Comparison of ENCODE assay signal across 8 mouse cellular contexts in the genomic region with DNA sequence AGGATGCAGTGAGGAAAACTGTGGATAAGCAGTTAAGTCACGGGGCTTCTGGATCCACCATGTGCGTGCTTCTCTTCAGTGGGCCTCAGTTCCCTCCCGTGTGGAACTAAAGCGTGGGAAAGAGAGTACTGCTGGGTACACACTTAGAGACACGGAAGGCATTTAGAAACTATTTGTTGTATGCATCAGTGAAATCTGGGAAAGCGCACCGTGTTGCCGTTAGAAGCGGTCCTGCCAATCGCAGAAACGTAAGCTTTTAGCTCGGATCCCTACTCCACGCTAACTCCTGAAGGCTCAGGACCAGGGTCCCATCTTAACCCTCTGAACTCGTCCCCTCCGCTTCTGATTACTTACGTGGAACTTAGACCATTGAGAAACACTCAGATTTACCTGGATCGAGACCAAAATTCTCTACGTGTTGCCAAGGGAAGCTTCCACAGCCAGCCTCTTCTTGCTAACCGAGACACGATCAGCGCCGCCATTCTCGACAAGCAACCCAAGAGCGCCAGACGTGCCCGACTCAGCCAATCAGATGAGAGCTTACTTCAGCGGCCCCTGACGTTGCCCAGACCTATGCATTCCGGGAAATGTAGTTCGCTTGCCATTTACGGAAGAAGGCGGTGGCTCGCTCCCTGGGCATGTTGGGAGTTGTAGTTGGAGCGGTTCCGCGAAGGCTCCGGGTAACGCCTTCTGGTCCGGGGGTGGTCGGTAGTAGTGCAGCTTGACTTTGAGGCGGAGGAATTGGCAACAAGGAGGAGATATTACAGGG. TPM values are rescaled to one million over a fixed set of nuclear protein-coding genes. Genes with fewer than 3 reads are reported as not detected.
DNase-seq lines count a peak whose midpoint lies in the region; ATAC-seq lines count a peak whose summit lies in the region.

Mrpl50 (minus strand) TSS at position 522 of the 769 bp plus-strand sequence.
Zfp189 (plus strand) TSS at position 605 of the 769 bp plus-strand sequence.

- peak; percentile 95 to 98 for DNase-seq in adrenal gland, adult (ENCODE audit: inconsistent age in 2 of 2, low spot score in 1 of 2)
- DNase-seq in embryo, embryonic 10.5 days (ENCODE audit: low spot score) = peak; percentile 98
- peak; percentile 91 for DNase-seq in gastrocnemius, postnatal 14 days
- peak; percentile 95 to 98 for DNase-seq in left cerebral cortex, postnatal 10 days (ENCODE audit: extremely low spot score in 1 of 2, low spot score in 2 of 2)
- DNase-seq in right cerebral cortex, postnatal 25 days = peak; percentile 94
- peak; percentile 89 for DNase-seq in urinary bladder, postnatal 4 days (ENCODE audit: low spot score in 2 of 2)

- peak; percentile 100 for ATAC-seq in inflammation-experienced regulatory T-cells, adult 6 months
- ATAC-seq in megakaryocyte-erythroid progenitor cell, adult 5-6 weeks (replicated peaks; ENCODE audit: low FRiP score, low TSS enrichment, poor library complexity, severe bottlenecking) = peak; percentile 98

- intact Hi-C loops in gastrocnemius, postnatal 14 days (cut with DNase I; ENCODE audit: low total_unique reads) = no loop called here
- intact Hi-C loops in left cerebral cortex, postnatal 10 days (cut with DNase I) = loop anchor here (5.0 kb wide), 1 partner anchor 107 kb away; no protein-coding TSS in a partner anchor

RNA-seq across cellular contexts. Expression of gene Mrpl50, which starts in this region (rescaled TPM):
- 10 to 100 TPM; 29.9 to 32.0 TPM for total RNA-seq in gastrocnemius, postnatal 14 days (2021)
- polyA plus RNA-seq in inflammation-experienced regulatory T-cells, adult 6 months (2017; shearing (Covaris generic)) = 10 to 100 TPM; 29.4 to 38.3 (median 36.0) TPM
- 10 to 100 TPM; 33.3 to 34.1 TPM for total RNA-seq in left cerebral cortex, postnatal 10 days (2021)
- 61.2 and 68.9 TPM in 2 replicates for total RNA-seq in megakaryocyte-erythroid progenitor cell, adult 5-6 weeks (2014; fragmentation: Nextera tagmentation)
- total RNA-seq in megakaryocyte-erythroid progenitor cell, adult 5-6 weeks (2017) = 52.4 and 72.4 TPM in 2 replicates

RNA-seq across cellular contexts. Expression of gene Zfp189, which starts in this region (rescaled TPM):
- total RNA-seq in gastrocnemius, postnatal 14 days (2021) = 1 to 10 TPM; 3.0 to 3.8 TPM
- 1 to 10 TPM; 3.0 to 5.2 (median 3.5) TPM for polyA plus RNA-seq in inflammation-experienced regulatory T-cells, adult 6 months (2017; shearing (Covaris generic))
- total RNA-seq in left cerebral cortex, postnatal 10 days (2021) = 1 to 10 TPM; 8.2 to 9.2 TPM
- total RNA-seq in megakaryocyte-erythroid progenitor cell, adult 5-6 weeks (2014; fragmentation: Nextera tagmentation) = 10.4 and 10.8 TPM in 2 replicates
- 7.3 and 11.8 TPM in 2 replicates for total RNA-seq in megakaryocyte-erythroid progenitor cell, adult 5-6 weeks (2017)

Comparison
In these comparisons a context has a peak if more than half of its experiments do, and no peak if none do; other contexts are left out.
1. Peak in every context shown above with its lines: DNase-seq and ATAC-seq.